Mouse (Mus musculus): ENCODE data around the gene Prss35.

- no peak for TF ChIP-seq CTCF (IDR thresholded peaks at IDR 0.05; ENCODE audit: low read depth, low read length)
- TF ChIP-seq GATA1 (IDR thresholded peaks at IDR 0.05; ENCODE audit: borderline replicate concordance, low read length) = no peak
- no peak for TF ChIP-seq GATA2 (IDR thresholded peaks at IDR 0.05; ENCODE audit: borderline replicate concordance, low read depth, low read length)
- TF ChIP-seq POLR2AphosphoS5 (IDR thresholded peaks at IDR 0.05; ENCODE audit: insufficient replicate concordance, low read depth, low read length) = no peak
Measured at GRCm38 (mm10) chr9:86775374-86775773, 31.9 kb downstream of the Prss35 start.
